ENCODE assay signal across 15 mouse cellular contexts in the genomic region with DNA sequence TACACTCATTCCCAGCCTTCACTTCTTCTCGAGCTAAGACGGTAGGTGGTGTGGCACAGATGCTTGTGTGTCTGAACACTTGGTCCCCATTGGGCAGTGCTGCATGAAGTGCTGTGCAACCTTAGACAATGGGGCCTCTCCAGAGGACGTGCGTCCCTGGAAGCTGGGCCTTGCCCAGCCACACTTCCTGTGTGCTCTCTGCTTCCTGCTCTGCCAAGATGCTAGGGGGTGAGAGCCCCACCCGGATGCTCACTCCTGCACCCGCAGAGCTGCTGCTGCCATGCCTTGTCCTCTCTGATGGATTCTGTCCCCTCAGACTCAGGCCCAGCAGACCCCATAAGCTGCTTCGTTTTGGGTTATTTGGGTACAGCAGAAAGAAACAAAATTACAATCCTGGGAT.
DNase-seq lines count a peak whose midpoint lies in the region; ATAC-seq and TF ChIP-seq lines count a peak whose summit lies in the region.
"Had no signal": no experiment of that assay in that cellular context is flagged by ENCODE, and none has a peak within 500 bp of the region (broad histone marks: within the 10 kb centered on the region; RNA-seq: fewer than 3 reads in every experiment).

No protein-coding gene starts in this region.

- no peak for DNase-seq in lung, embryonic 14.5 days
- DNase-seq in lung, postnatal 14 days: no peak
- DNase-seq in embryonic facial prominence, embryonic 14.5 days (ENCODE audit: low spot score): no peak
- DNase-seq in lung, postnatal 25 days (ENCODE audit: low spot score): peak; percentile 45
- peak; percentile 48 for DNase-seq in thymus, postnatal 25 days
- no peak for DNase-seq in spleen, postnatal 4 days (ENCODE audit: low spot score in 2 of 2)
- no peak for DNase-seq in left cerebral cortex, adult 18-20 months (ENCODE audit: low spot score in 2 of 2)
- DNase-seq in frontal cortex, postnatal 10 days (ENCODE audit: low spot score in 2 of 2): no peak
- DNase-seq: heart, adult 11 months; layer of hippocampus, postnatal 36 days; right cerebral cortex, postnatal 25 days had no signal

- peak overlapping the region; percentile 16; the same call in 1 of the 2 replicates for H3K27ac ChIP-seq in lung, embryonic 14.5 days (ENCODE audit: low read depth)
- peak overlapping the region; percentile 23 for H3K27ac ChIP-seq in embryonic facial prominence, embryonic 14.5 days (replicated peaks; ENCODE audit: low read depth, low read length)
- H3K27ac ChIP-seq: forebrain, embryonic 15.5 days; hindbrain, embryonic 14.5 days; kidney, postnatal 0 days; liver, embryonic 14.5 days had no signal

- no peak for TF ChIP-seq CTCF in lung, embryonic 14.5 days (IDR thresholded peaks at IDR 0.05; ENCODE audit: low read depth)

- H3K27me3 ChIP-seq in lung, embryonic 14.5 days (ENCODE audit: insufficient read depth, low read length): no peaks in the 10 kb centered on the region
- H3K27me3 ChIP-seq in embryonic facial prominence, embryonic 14.5 days (replicated peaks; ENCODE audit: control insufficient read depth, insufficient read depth, low read length): no peaks in the 10 kb centered on the region
- H3K27me3 ChIP-seq: forebrain, embryonic 15.5 days had no signal

- WGBS in lung, embryonic 14.5 days: 59% methylated on average over 7 of the region's 7 CpGs
- 53% methylated on average over 7 of the region's 7 CpGs for WGBS in embryonic facial prominence, embryonic 14.5 days

- H3K4me3 ChIP-seq in lung, embryonic 14.5 days (ENCODE audit: low read depth, low read length): no peak overlapping the region
- H3K4me3 ChIP-seq in embryonic facial prominence, embryonic 14.5 days (ENCODE audit: low read depth, low read length): no peak overlapping the region
- H3K4me3 ChIP-seq: forebrain, embryonic 15.5 days had no signal

- no peak for ATAC-seq in lung, embryonic 14.5 days (ENCODE audit: insufficient read depth)
- no peak for ATAC-seq in embryonic facial prominence, embryonic 14.5 days (ENCODE audit: low read depth)
- ATAC-seq: forebrain, embryonic 15.5 days had no signal

- H3K36me3 ChIP-seq in lung, embryonic 14.5 days (ENCODE audit: insufficient read depth): no peaks in the 10 kb centered on the region
- H3K36me3 ChIP-seq in embryonic facial prominence, embryonic 14.5 days (ENCODE audit: control insufficient read depth, insufficient read depth, low read length): 0 out of 2 replicates have a peak, but pooled peaks cover 4% of the 10 kb centered on the region
- H3K36me3 ChIP-seq: forebrain, embryonic 15.5 days had no signal

- H3K9me3 ChIP-seq in lung, embryonic 14.5 days (ENCODE audit: low read depth, low read length): no peaks in the 10 kb centered on the region
- no peaks in the 10 kb centered on the region for H3K9me3 ChIP-seq in embryonic facial prominence, embryonic 14.5 days (ENCODE audit: control insufficient read depth, low read length)
- H3K9me3 ChIP-seq: forebrain, embryonic 15.5 days had no signal

- no peak overlapping the region for H3K9ac ChIP-seq in lung, embryonic 14.5 days
- H3K9ac ChIP-seq in embryonic facial prominence, embryonic 14.5 days (ENCODE audit: low read depth, low read length): no peak overlapping the region
- H3K9ac ChIP-seq: forebrain, embryonic 15.5 days; hindbrain, embryonic 14.5 days; liver, embryonic 14.5 days had no signal

- H3K4me2 ChIP-seq in lung, embryonic 14.5 days: no peak overlapping the region
- no peak overlapping the region for H3K4me2 ChIP-seq in embryonic facial prominence, embryonic 14.5 days (ENCODE audit: low read depth, low read length)
- H3K4me2 ChIP-seq: forebrain, embryonic 15.5 days; hindbrain, embryonic 14.5 days had no signal

- peaks cover 12% of the 10 kb centered on the region for H3K4me1 ChIP-seq in lung, embryonic 14.5 days (ENCODE audit: insufficient read depth)
- H3K4me1 ChIP-seq in embryonic facial prominence, embryonic 14.5 days (ENCODE audit: control insufficient read depth, insufficient read depth, low read length): peaks cover 14% of the 10 kb centered on the region

Comparison
In these comparisons a context has a peak if more than half of its experiments do, and no peak if none do; other contexts are left out.
1. DNase-seq: peak in lung, postnatal 25 days (single experiment) and thymus, postnatal 25 days (single experiment); none in lung, embryonic 14.5 days (single experiment), lung, postnatal 14 days (single experiment), embryonic facial prominence, embryonic 14.5 days (single experiment), spleen, postnatal 4 days (0 of 2), left cerebral cortex, adult 18-20 months (0 of 2) and frontal cortex, postnatal 10 days (0 of 2).